Mouse (Mus musculus): ENCODE measurements around the gene Gpr87. TPM values are rescaled to one million over a fixed set of nuclear protein-coding genes. Genes with fewer than 3 reads are reported as not detected.

Gpr87 gene
- polyA plus RNA-seq, 1 experiment from 2014 or later = 46.9 TPM

- DNase-seq (ENCODE audit: low spot score) (no peak), ATAC-seq (ENCODE audit: low FRiP score, low TSS enrichment) (peak; percentile 70; the same call in 1 of the 2 replicates)
- H3K27ac ChIP-seq (replicated peaks) = 0 out of 2 replicates have a peak overlapping the region, but pooled peaks have one; percentile 59
- WGBS = 34% methylated on average over 4 of the region's 4 CpGs
- H3K36me3 ChIP-seq (ENCODE audit: control insufficient read depth, insufficient read depth, low read length) = no peaks in the 10 kb centered on the region
- H3K27me3 ChIP-seq (ENCODE audit: control insufficient read depth, insufficient read depth, low read length) = no peaks in the 10 kb centered on the region
- TF ChIP-seq CTCF (IDR thresholded peaks at IDR 0.05; ENCODE audit: low read depth) = no peak
- TF ChIP-seq EP300 (optimal IDR thresholded peaks at IDR 0.05) = no peak
- H3K4me2 ChIP-seq (replicated peaks; ENCODE audit: low read depth) = no peak overlapping the region; the same call in 1 of the 2 replicates
- no peaks in the 10 kb centered on the region for H3K9me3 ChIP-seq (ENCODE audit: control insufficient read depth, low read length)
- no peak overlapping the region for H3K4me3 ChIP-seq (ENCODE audit: low read depth, low read length)
- no peak overlapping the region for H3K9ac ChIP-seq (ENCODE audit: low read length)
- H3K4me1 ChIP-seq (replicated peaks; ENCODE audit: control insufficient read depth, insufficient read depth) = no peaks in the 10 kb centered on the region; the same call in 1 of the 2 replicates
Observed at GRCm38 (mm10) chr3:59131081-59131480, 63.8 kb downstream of the Gpr87 start.

GRCm38 (mm10) chr3:59130431-59130830, 64.5 kb downstream of the Gpr87 start:
- no peak overlapping the region for H3K4me3 ChIP-seq (ENCODE audit: low read depth, low read length)
- ATAC-seq (ENCODE audit: low FRiP score, low TSS enrichment) (peak; percentile 49; the same call in 1 of the 2 replicates), DNase-seq (ENCODE audit: low spot score) (no peak)
- H3K27ac ChIP-seq (replicated peaks) = peak overlapping the region; percentile 59; the same call in 1 of the 2 replicates
- TF ChIP-seq EP300 (optimal IDR thresholded peaks at IDR 0.05) = no peak
- no peak for TF ChIP-seq CTCF (IDR thresholded peaks at IDR 0.05; ENCODE audit: low read depth)
- H3K9ac ChIP-seq (ENCODE audit: low read length) = no peak overlapping the region
- WGBS = 35% methylated on average over 8 of the region's 8 CpGs
- H3K9me3 ChIP-seq (ENCODE audit: control insufficient read depth, low read length) = no peaks in the 10 kb centered on the region
- no peaks in the 10 kb centered on the region for H3K27me3 ChIP-seq (ENCODE audit: control insufficient read depth, insufficient read depth, low read length)
- H3K4me2 ChIP-seq (replicated peaks; ENCODE audit: low read depth) = peak overlapping the region; percentile 18
- H3K36me3 ChIP-seq (ENCODE audit: control insufficient read depth, insufficient read depth, low read length) = no peaks in the 10 kb centered on the region
- H3K4me1 ChIP-seq (replicated peaks; ENCODE audit: control insufficient read depth, insufficient read depth) = no peaks in the 10 kb centered on the region

- ATAC-seq (ENCODE audit: low FRiP score, low TSS enrichment) = no peak
- no peak overlapping the region for H3K9ac ChIP-seq (ENCODE audit: low read length)
- no peaks in the 10 kb centered on the region for H3K27me3 ChIP-seq (ENCODE audit: control insufficient read depth, insufficient read depth, low read length)
- TF ChIP-seq EP300 (optimal IDR thresholded peaks at IDR 0.05) (no peak), CTCF (IDR thresholded peaks at IDR 0.05; ENCODE audit: low read depth) (no peak)
- 68% methylated on average over 3 of the region's 3 CpGs for WGBS
- H3K9me3 ChIP-seq (ENCODE audit: control insufficient read depth, low read length) = no peaks in the 10 kb centered on the region
- H3K36me3 ChIP-seq (ENCODE audit: control insufficient read depth, insufficient read depth, low read length) = no peaks in the 10 kb centered on the region
- no peak overlapping the region for H3K4me3 ChIP-seq (ENCODE audit: low read depth, low read length)
- DNase-seq (ENCODE audit: low spot score) = no peak
- H3K27ac ChIP-seq (replicated peaks) = no peak overlapping the region
- H3K4me1 ChIP-seq (replicated peaks; ENCODE audit: control insufficient read depth, insufficient read depth) = no peaks in the 10 kb centered on the region
- no peak overlapping the region for H3K4me2 ChIP-seq (replicated peaks; ENCODE audit: low read depth)
Observed at GRCm38 (mm10) chr3:59129547-59129946, 65.4 kb downstream of the Gpr87 start.

Other genes starting within 250 kb of the Gpr87 start
- 0.25 and 0.39 TPM in 2 replicates for gene Med12l, start 189.3 kb downstream of the Gpr87 start, polyA plus RNA-seq (2015; fragmentation: Nextera tagmentation; extraction: Ambion mirVana)
- 0.19 and 0.33 TPM in 2 replicates for gene Gpr171, start 93.3 kb downstream of the Gpr87 start, polyA plus RNA-seq (2015; fragmentation: Nextera tagmentation; extraction: Ambion mirVana)
- gene P2ry14, start 41.5 kb downstream of the Gpr87 start, polyA plus RNA-seq (2015; fragmentation: Nextera tagmentation; extraction: Ambion mirVana) = 9.8 and 13.4 TPM in 2 replicates
- 1.6 and 1.7 TPM in 2 replicates for gene P2ry13, start 15.8 kb upstream of the Gpr87 start, polyA plus RNA-seq (2015; fragmentation: Nextera tagmentation; extraction: Ambion mirVana)
- 2.9 and 3.0 TPM in 2 replicates for gene P2ry12, start 67.8 kb upstream of the Gpr87 start, polyA plus RNA-seq (2015; fragmentation: Nextera tagmentation; extraction: Ambion mirVana)
- 3.2 and 4.5 TPM in 2 replicates for gene Igsf10, start 149.3 kb upstream of the Gpr87 start, polyA plus RNA-seq (2015; fragmentation: Nextera tagmentation; extraction: Ambion mirVana)